Mouse (Mus musculus): ENCODE measurements around the gene Slc6a5. TPM values are rescaled to one million over a fixed set of nuclear protein-coding genes. Genes with fewer than 3 reads are reported as not detected.
A peak's percentile ranks its signal among the peaks of the same experiment; 100 is the strongest.

Slc6a5 gene
- total and polyA plus RNA-seq, 2 experiments from 2014 or later: 0.10 TPM; not detected in 1

DNA sequence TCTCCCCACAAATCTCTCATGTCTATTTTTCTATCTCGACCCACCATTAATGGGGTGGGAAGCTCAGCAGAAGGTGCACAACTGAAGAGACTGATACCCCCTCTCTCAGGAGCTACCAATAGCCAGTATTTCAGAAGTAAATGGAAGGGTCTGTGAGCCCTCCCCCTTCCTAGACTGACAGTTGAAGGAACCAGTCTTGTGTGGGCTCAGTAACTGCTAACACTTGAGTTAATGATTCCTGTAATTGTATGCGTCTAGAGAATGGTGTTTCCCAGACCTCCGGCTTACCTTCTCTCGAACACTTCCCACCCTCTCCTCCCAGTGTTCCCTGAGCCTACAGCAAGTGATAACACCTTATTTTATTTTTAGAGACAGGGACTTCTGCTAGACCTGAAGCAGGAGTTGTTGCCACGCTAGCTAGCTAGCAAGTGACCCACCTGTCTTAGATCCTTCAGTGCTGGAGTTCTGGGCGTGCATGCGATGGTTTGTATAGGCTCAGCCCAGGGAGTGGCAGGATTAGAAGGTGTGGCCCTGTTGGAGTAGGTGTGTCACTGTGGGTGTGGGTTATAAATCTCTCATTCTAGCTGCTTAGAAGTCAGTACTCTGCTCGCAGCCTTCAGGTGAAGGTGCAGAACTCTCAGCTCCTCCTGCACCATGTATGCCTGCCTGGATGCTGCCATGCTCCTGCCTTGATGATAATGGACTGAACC lies 29.8 kb upstream of the Slc6a5 start:
- H3K27me3 ChIP-seq (ENCODE audit: insufficient read depth, low read length): no peaks in the 10 kb centered on the region
- no peak for TF ChIP-seq CTCF (IDR thresholded peaks at IDR 0.05; ENCODE audit: low read depth)
- no peak overlapping the region for H3K4me3 ChIP-seq (ENCODE audit: low read depth, low read length)
- ATAC-seq (no peak), DNase-seq (no peak)
- peaks cover 3% of the 10 kb centered on the region; the same call in 1 of the 2 replicates for H3K4me1 ChIP-seq (ENCODE audit: insufficient read depth)
- no peaks in the 10 kb centered on the region for H3K9me3 ChIP-seq (ENCODE audit: low read length)
- no peak overlapping the region for H3K9ac ChIP-seq
- no peak overlapping the region for H3K4me2 ChIP-seq (ENCODE audit: low read depth)
- WGBS: 82% methylated on average over 8 of the region's 8 CpGs
- H3K36me3 ChIP-seq (ENCODE audit: insufficient read depth): no peaks in the 10 kb centered on the region
- no peak overlapping the region for H3K27ac ChIP-seq (ENCODE audit: low read depth, low read length)

DNA sequence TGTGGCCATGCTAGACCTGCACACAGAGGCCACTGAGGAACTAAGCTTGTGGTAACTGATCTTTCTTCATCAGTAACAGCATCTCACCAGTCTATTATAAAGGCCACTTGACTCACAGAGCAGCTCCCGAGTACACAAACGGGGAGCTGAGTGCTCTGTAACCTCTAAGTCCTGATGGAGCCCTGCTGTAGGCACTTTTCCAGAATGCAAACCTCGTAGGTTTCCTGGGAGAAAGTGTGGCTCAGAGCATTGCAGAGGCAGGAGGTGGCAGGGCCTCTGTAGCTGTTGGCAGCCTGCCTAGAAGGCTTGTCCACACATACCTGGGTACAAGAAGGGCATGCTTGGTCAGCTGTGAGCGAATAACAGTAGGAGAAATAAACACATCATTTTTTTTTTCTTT lies 27.7 kb upstream of the Slc6a5 start:
- 15% methylated on average over 4 of the region's 4 CpGs for WGBS
- no peak for DNase-seq
- Histone ChIP-seq H3K4me3 (ENCODE audit: low read depth, low read length) (no peak overlapping the region), H3K4me1 (ENCODE audit: insufficient read depth) (peaks cover 3% of the 10 kb centered on the region; the same call in 1 of the 2 replicates), H3K36me3 (ENCODE audit: insufficient read depth) (no peaks in the 10 kb centered on the region), H3K27ac (ENCODE audit: low read depth, low read length) (no peak overlapping the region), H3K9ac (no peak overlapping the region), H3K4me2 (ENCODE audit: low read depth) (no peak overlapping the region; the same call in 1 of the 2 replicates), H3K27me3 (ENCODE audit: insufficient read depth, low read length) (no peaks in the 10 kb centered on the region), H3K9me3 (ENCODE audit: low read length) (no peaks in the 10 kb centered on the region)
- no peak for TF ChIP-seq CTCF (IDR thresholded peaks at IDR 0.05; ENCODE audit: low read depth)
- ATAC-seq: 0 out of 2 replicates have a peak, but pooled peaks have one; percentile 18

DNA sequence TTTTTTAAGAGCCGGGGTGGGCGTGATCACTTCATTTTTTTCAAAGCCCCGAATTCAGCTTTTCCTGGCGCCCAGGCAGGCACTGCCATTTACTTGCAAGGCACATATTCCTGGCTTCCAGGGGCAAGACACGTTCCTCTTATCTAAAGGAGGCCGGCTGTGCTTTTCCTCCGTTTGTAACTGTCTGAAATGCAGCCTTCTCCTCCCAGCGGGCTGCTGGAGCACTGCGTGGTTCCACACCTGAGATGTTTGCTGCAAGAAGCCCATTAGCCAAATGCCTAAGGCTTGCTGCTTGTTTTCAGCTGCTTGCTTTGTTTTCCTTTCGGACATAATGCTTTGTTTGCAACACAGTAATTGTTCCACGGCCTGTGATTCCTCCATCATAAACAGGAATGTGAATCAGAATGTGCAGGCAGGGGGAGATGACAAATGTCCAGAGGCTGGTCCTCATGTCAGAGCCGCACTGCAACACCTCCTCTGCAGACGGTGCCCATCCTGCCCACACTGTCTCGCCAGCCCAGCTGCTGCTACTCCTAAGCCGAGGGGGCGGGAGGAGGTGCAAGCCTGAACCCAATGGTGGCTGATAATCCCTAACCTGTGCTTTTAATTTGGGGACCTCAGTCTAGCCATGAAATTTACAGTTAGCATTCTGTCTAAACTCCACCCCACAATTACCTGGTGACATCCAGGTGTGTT lies 27.1 kb upstream of the Slc6a5 start:
- H3K9me3 ChIP-seq (ENCODE audit: low read length): no peaks in the 10 kb centered on the region
- no peaks in the 10 kb centered on the region for H3K27me3 ChIP-seq (ENCODE audit: insufficient read depth, low read length)
- no peak overlapping the region for H3K9ac ChIP-seq
- DNase-seq: peak; percentile 54
- no peak overlapping the region for H3K4me3 ChIP-seq (ENCODE audit: low read depth, low read length)
- WGBS: 17% methylated on average over 16 of the region's 16 CpGs
- H3K27ac ChIP-seq (ENCODE audit: low read depth, low read length): no peak overlapping the region
- H3K4me1 ChIP-seq (ENCODE audit: insufficient read depth): peaks cover 3% of the 10 kb centered on the region; the same call in 1 of the 2 replicates
- peak; percentile 47 for TF ChIP-seq CTCF (IDR thresholded peaks at IDR 0.05; ENCODE audit: low read depth)
- peak; percentile 69 for ATAC-seq
- H3K4me2 ChIP-seq (ENCODE audit: low read depth): peak overlapping the region; percentile 18; the same call in 1 of the 2 replicates
- no peaks in the 10 kb centered on the region for H3K36me3 ChIP-seq (ENCODE audit: insufficient read depth)

DNA sequence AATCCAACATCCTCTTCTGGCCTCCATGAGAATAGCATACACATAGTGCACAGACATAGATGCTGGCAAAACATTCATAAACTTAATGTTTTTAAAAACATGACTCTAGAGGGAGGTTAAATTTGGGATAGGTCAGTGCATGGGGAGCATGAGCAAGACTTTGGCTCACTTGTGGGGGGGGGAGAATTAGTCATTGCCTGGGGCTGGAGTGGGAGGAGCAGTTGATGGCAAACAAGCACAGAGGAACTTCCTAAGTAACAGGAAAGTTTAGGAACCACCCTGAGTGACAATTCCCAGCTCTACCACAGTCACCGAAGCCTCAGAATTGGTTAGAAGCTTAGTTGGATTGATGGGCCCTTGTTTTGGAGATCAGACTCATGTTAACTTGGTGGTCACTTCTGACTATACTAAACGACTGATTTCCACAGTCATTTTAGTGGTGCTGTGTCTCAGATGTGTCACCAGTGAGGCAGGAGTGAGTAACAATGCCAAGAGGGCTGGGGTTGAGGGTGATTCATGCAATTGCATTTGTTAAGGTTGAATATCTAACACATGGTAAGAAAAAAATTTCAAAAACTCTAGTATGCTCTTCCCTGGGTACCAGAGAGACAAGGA lies 22.1 kb upstream of the Slc6a5 start:
- no peak overlapping the region for H3K4me2 ChIP-seq (ENCODE audit: low read depth)
- 86% methylated on average over 2 of the region's 2 CpGs for whole genome bisulfite sequencing
- H3K4me3 ChIP-seq (ENCODE audit: low read depth, low read length): no peak overlapping the region
- no peak for TF ChIP-seq CTCF (IDR thresholded peaks at IDR 0.05; ENCODE audit: low read depth)
- no peak overlapping the region for H3K27ac ChIP-seq (ENCODE audit: low read depth, low read length)
- ATAC-seq (no peak), DNase-seq (no peak)
- H3K9ac ChIP-seq: no peak overlapping the region
- no peaks in the 10 kb centered on the region for H3K4me1 ChIP-seq (ENCODE audit: insufficient read depth)
- no peaks in the 10 kb centered on the region for H3K36me3 ChIP-seq (ENCODE audit: insufficient read depth)
- H3K9me3 ChIP-seq (ENCODE audit: low read length): no peaks in the 10 kb centered on the region
- no peaks in the 10 kb centered on the region for H3K27me3 ChIP-seq (ENCODE audit: insufficient read depth, low read length)

DNA sequence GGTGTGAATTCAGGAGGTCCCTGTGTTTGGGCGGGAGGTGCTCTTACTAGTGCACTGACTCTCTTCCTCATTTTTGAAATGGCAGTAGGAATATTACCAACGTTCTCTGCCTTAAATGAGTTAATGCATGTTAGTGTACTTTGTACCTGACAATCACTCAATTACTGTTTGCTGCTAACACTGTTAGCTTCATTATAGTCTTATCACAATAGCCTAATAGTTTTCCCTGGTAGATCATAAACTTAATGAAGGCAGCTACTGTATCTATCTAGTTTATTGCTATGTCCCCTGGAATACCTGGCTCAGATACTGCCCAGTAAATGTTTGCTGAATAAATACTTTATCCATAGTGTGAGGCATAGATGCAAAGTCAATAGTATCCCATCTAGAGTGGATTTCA lies 15.2 kb upstream of the Slc6a5 start:
- no peaks in the 10 kb centered on the region for H3K36me3 ChIP-seq (ENCODE audit: insufficient read depth)
- ATAC-seq (no peak), DNase-seq (no peak)
- no peak for TF ChIP-seq CTCF (IDR thresholded peaks at IDR 0.05; ENCODE audit: low read depth)
- 81% methylated on average over 2 of the region's 2 CpGs for WGBS
- no peaks in the 10 kb centered on the region for H3K9me3 ChIP-seq (ENCODE audit: low read length)
- no peak overlapping the region for H3K27ac ChIP-seq (ENCODE audit: low read depth, low read length)
- no peaks in the 10 kb centered on the region for H3K4me1 ChIP-seq (ENCODE audit: insufficient read depth)
- H3K4me3 ChIP-seq (ENCODE audit: low read depth, low read length): no peak overlapping the region
- no peak overlapping the region for H3K9ac ChIP-seq
- H3K27me3 ChIP-seq (ENCODE audit: insufficient read depth, low read length): no peaks in the 10 kb centered on the region
- no peak overlapping the region for H3K4me2 ChIP-seq (ENCODE audit: low read depth)

DNA sequence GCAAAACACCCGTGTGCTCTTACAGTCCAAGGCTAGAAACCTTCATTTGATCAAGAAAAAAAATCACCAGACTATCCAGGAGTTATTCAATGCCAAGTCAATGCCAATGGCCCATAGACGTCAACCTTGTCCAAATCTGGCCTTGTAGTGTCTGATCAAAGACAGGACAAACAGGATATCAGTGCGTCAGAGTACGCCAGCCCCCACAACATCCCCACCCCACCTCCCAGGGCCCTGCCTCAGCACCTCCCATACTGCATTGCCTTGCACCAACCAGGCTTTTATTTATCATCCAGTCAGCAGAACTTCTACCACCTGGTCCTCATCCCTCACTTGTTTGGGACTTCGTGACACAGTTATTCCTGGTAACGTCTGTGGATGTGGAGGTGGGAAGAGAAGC lies 14.7 kb upstream of the Slc6a5 start:
- DNase-seq (no peak), ATAC-seq (no peak)
- no peaks in the 10 kb centered on the region for H3K27me3 ChIP-seq (ENCODE audit: insufficient read depth, low read length)
- no peak overlapping the region for H3K4me3 ChIP-seq (ENCODE audit: low read depth, low read length)
- TF ChIP-seq CTCF (IDR thresholded peaks at IDR 0.05; ENCODE audit: low read depth): no peak
- no peaks in the 10 kb centered on the region for H3K9me3 ChIP-seq (ENCODE audit: low read length)
- no peaks in the 10 kb centered on the region for H3K4me1 ChIP-seq (ENCODE audit: insufficient read depth)
- WGBS: 83% methylated on average over 6 of the region's 6 CpGs
- no peak overlapping the region for H3K27ac ChIP-seq (ENCODE audit: low read depth, low read length)
- no peak overlapping the region for H3K4me2 ChIP-seq (ENCODE audit: low read depth)
- H3K36me3 ChIP-seq (ENCODE audit: insufficient read depth): no peaks in the 10 kb centered on the region
- H3K9ac ChIP-seq: no peak overlapping the region

Data from forebrain, postnatal 0 days (tissue).